Mouse (Mus musculus): ENCODE data around the gene Ggt5. TPM values are rescaled to one million over a fixed set of nuclear protein-coding genes. Genes with fewer than 3 reads are reported as not detected.

Gene Ggt5
- polyA plus RNA-seq, 1 experiment, result 4.5 TPM

DNA sequence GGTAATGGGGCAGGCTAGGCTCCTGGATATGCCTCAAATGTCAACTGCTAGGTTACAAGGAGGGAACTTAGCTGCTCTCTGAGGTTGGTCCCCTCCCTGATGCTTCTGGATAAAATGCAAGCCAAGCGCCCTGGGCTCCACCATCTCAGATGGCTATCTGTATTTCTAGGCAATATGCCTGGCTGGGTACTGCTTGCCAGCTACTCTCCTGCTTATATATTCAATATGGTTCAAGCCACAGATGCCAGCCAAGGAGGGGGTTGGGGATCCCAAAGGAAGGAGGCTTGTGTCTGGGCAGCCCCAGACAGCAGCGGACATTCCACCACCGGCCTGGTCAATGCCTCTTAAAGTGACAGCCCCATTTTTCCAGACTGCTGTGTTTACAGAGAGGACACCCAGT is 30.6 kb upstream of the Ggt5 start:
- Histone ChIP-seq H3K4me3 (replicated peaks) (no peak overlapping the region), H3K4me1 (peaks cover 62% of the 10 kb centered on the region), H3K27me3 (replicated peaks) (peaks cover 90% of the 10 kb centered on the region), H3K9me3 (peaks cover 14% of the 10 kb centered on the region), H3K36me3 (replicated peaks; ENCODE audit: low read length) (no peaks in the 10 kb centered on the region)
- TF ChIP-seq FLI1 (IDR thresholded peaks at IDR 0.05; ENCODE audit: low read length) (no peak), GATA1 (IDR thresholded peaks at IDR 0.05; ENCODE audit: borderline replicate concordance, low read length) (no peak)

DNA sequence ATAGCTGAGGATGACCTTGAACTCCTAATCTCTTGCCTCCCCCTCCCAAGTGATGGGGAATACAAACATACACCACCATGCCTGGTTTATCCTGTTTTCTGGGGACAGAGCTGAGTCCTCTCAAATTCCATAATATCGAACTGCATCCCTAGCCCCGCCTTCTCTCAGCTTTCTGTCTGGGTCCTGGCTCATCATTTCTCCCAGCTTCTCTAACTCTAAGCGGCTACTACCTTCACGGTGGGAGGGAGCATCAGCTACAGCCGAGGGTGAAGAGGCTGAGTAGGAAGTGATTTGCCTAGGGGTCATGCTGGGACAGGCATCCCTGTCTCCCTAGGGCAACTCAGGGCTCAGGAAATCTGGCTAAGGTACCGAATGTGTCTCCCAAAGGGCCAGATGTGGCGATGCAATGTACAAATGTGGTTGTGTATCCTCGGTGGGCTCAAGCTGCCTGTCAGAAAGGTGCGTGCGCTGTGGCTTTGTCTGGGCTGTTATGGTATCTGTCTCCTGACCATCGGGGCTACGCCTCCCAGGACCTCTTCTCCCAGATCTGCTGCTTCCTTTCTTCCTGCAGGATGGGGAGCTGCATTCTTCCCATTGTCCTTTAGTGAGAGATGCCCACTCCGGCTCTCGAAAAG is 30.0 kb upstream of the Ggt5 start:
- Histone ChIP-seq H3K27me3 (replicated peaks) (peaks cover 91% of the 10 kb centered on the region), H3K36me3 (replicated peaks; ENCODE audit: low read length) (no peaks in the 10 kb centered on the region), H3K9me3 (peaks cover 14% of the 10 kb centered on the region), H3K4me3 (replicated peaks) (peak overlapping the region; percentile 5), H3K4me1 (peaks cover 62% of the 10 kb centered on the region)
- no peak for TF ChIP-seq GATA1 (IDR thresholded peaks at IDR 0.05; ENCODE audit: borderline replicate concordance, low read length)
- no peak for TF ChIP-seq FLI1 (IDR thresholded peaks at IDR 0.05; ENCODE audit: low read length)

DNA sequence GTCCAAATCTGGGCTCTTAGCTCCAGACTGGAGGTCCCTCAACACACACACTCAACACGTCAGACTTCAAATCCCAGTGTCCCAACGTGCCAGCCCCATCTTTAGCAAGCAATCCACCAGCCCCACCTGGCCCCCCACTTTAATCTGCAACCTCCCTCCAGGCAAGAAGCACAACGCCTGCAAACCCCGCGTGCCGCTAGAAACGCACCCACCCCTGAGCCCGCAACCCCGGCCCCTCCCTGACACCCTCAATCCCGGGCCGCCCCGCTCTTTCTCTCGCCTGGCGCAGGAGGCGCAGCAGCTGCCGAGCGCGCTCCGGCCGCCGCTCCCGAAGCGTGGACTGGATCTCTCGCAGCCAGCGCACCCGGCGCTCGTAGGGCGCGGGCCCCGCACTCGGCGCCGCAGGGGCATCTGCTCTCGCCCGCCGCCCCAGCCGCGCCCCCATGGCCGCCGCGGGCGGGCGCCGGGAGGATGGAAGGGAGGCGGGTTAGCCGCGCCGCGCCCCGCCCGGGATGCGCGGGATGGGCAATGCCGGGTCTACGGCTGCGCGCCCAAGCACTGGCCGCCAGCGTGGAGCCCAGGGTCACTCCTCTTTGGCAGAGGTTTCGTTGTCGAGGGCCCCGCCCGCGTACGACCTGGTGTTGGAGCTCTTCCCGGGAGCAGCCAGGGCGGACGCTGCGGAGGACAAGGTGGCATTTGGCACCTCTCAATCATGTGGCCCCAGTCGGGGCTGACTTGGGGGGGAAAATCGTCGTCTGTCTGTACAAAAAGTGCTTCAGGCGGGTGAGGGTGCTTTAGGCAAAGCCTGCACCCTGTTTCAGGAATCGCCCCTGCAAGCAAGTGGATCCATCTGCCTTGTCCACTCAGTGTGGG is 29.2 kb upstream of the Ggt5 start, which contains the start of gene Lrrc75b:
Gene Lrrc75b, minus strand, starts transcription at position 655 of the 873 bp plus-strand sequence.
- peaks cover 98% of the 10 kb centered on the region for H3K27me3 ChIP-seq (replicated peaks)
- H3K4me3 ChIP-seq (replicated peaks), result peak within 1 kb of the TSS; percentile 87
- peaks cover 65% of the 10 kb centered on the region for H3K4me1 ChIP-seq
- no peaks in the 10 kb centered on the region for H3K36me3 ChIP-seq (replicated peaks; ENCODE audit: low read length)
- H3K9me3 ChIP-seq, result peaks cover 14% of the 10 kb centered on the region
- TF ChIP-seq FLI1 (IDR thresholded peaks at IDR 0.05; ENCODE audit: low read length), result no peak
- no peak for TF ChIP-seq GATA1 (IDR thresholded peaks at IDR 0.05; ENCODE audit: borderline replicate concordance, low read length)

DNA sequence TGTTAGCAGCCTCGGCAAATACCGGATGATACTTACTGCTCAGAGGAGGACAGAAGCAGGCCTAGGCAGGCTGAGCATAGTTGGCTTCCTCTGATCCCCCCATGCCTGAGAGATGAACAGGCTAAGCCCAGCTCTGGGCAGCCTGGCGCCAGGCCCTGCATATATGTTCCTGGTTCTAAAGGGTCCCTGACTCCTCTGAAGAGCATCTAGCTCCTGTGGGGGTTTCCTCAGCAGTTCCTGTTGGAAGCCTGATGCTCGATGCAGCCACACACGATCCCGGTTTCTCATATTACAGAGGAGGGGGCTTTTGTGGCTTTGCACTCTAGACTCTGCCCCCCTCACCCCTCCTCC is 28.6 kb upstream of the Ggt5 start:
- peak overlapping the region; percentile 87 for H3K4me3 ChIP-seq (replicated peaks)
- H3K36me3 ChIP-seq (replicated peaks; ENCODE audit: low read length), result no peaks in the 10 kb centered on the region
- H3K4me1 ChIP-seq, result peaks cover 65% of the 10 kb centered on the region
- H3K9me3 ChIP-seq, result peaks cover 14% of the 10 kb centered on the region
- no peak for TF ChIP-seq FLI1 (IDR thresholded peaks at IDR 0.05; ENCODE audit: low read length)
- H3K27me3 ChIP-seq (replicated peaks), result peaks cover 98% of the 10 kb centered on the region

DNA sequence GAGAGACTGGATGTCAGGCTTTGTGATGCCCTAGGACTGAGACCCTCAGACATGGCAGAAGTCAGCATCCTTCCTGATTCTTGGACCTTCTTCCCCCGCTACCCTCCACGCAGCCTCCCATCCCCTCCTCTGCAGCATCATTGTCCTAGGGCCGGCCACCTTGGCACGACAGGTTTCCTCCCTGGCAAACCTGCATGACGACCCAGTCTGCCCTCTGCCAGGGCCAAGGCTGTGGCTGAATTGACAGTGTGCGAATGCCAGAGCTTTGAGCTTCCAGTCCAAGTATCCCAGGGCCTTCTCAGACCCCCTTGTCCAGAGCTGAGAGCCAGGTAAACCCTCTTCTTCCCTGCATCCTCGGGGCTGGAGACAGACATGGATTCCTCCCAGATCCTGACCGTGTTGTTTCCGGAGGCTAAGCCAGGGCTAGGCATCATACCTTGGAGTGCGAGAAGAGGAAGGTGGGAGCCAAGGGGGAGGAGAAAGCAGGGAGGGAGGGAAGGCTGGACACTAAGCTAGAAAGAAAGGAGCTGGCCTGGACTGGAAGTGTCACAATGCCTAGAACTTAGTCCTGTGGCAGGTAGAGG is 28.0 kb upstream of the Ggt5 start, which contains the start of gene Ggt1:
Gene Ggt1, plus strand, starts transcription at position 534 of the 584 bp plus-strand sequence.
- Histone ChIP-seq H3K9me3 (peaks cover 14% of the 10 kb centered on the region), H3K36me3 (replicated peaks; ENCODE audit: low read length) (no peaks in the 10 kb centered on the region), H3K4me3 (replicated peaks) (peak within 1 kb of the TSS; percentile 87), H3K4me1 (peaks cover 66% of the 10 kb centered on the region), H3K27me3 (replicated peaks) (peaks cover 92% of the 10 kb centered on the region)
- no peak for TF ChIP-seq FLI1 (IDR thresholded peaks at IDR 0.05; ENCODE audit: low read length)
- TF ChIP-seq GATA1 (IDR thresholded peaks at IDR 0.05; ENCODE audit: borderline replicate concordance, low read length), result no peak

DNA sequence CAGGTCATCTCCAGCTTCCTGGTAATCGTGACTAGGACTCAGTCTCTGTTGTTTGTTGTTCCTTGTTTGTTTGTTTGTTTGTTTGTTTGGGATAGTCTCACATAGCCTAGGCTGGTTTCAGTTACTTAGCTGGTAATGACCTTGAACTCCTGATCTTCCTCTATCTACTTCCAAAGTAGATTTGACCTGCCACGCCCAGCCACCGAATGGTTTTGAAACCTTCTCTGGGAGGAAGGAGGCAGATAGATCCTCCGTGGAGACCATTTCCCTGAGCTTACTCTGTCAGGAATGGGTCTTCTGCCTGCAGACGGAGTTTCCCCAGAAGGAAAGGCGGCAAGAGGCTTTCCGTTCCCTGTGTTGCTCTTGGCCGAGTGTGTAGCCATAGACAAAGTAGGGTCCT is 26.5 kb upstream of the Ggt5 start:
- Histone ChIP-seq H3K36me3 (replicated peaks; ENCODE audit: low read length) (no peaks in the 10 kb centered on the region), H3K9me3 (peaks cover 14% of the 10 kb centered on the region), H3K4me3 (replicated peaks) (no peak overlapping the region), H3K27me3 (replicated peaks) (peaks cover 78% of the 10 kb centered on the region), H3K4me1 (peaks cover 78% of the 10 kb centered on the region)
- no peak for TF ChIP-seq FLI1 (IDR thresholded peaks at IDR 0.05; ENCODE audit: low read length)
- TF ChIP-seq GATA1 (IDR thresholded peaks at IDR 0.05; ENCODE audit: borderline replicate concordance, low read length), result no peak

- no peak overlapping the region for H3K4me3 ChIP-seq (replicated peaks)
- H3K9me3 ChIP-seq, result peaks cover 14% of the 10 kb centered on the region
- peaks cover 63% of the 10 kb centered on the region for H3K27me3 ChIP-seq (replicated peaks)
- H3K36me3 ChIP-seq (replicated peaks; ENCODE audit: low read length), result no peaks in the 10 kb centered on the region
- peaks cover 83% of the 10 kb centered on the region for H3K4me1 ChIP-seq
- TF ChIP-seq FLI1 (IDR thresholded peaks at IDR 0.05; ENCODE audit: low read length), result no peak
- TF ChIP-seq GATA1 (IDR thresholded peaks at IDR 0.05; ENCODE audit: borderline replicate concordance, low read length), result no peak
Observed at GRCm38 (mm10) chr10:75564687-75565265, 24.4 kb upstream of the Ggt5 start.

- TF ChIP-seq GATA1 (IDR thresholded peaks at IDR 0.05; ENCODE audit: borderline replicate concordance, low read length) (no peak; the same call in 2 of the 3 replicates), FLI1 (IDR thresholded peaks at IDR 0.05; ENCODE audit: low read length) (no peak)
- peaks cover 83% of the 10 kb centered on the region for H3K4me1 ChIP-seq
- H3K9me3 ChIP-seq, result peaks cover 14% of the 10 kb centered on the region
- no peaks in the 10 kb centered on the region for H3K36me3 ChIP-seq (replicated peaks; ENCODE audit: low read length)
- H3K4me3 ChIP-seq (replicated peaks), result peak overlapping the region; percentile 76
- H3K27me3 ChIP-seq (replicated peaks), result peaks cover 62% of the 10 kb centered on the region
Observed at GRCm38 (mm10) chr10:75565436-75565835, 23.7 kb upstream of the Ggt5 start.

DNA sequence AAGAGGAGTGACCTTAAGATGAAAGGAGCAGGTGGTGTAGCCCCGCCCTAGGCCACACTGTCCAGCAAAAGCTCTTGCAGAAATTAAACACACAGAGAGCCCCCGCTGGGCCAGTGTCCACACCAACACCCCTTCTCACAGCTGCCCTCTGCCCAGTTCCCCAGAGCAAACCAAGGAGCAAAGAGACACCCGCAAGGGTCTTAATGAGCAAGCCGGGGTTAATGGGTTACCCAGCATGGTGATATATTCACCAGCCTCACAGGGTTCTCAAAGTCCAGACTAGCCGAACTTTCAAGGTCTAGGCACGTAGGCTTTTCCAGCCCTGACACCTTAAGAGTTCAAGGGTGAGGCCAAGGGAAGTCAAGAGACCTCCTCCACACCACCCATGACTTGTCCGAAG is 23.2 kb upstream of the Ggt5 start:
- peaks cover 14% of the 10 kb centered on the region for H3K9me3 ChIP-seq
- H3K36me3 ChIP-seq (replicated peaks; ENCODE audit: low read length), result no peaks in the 10 kb centered on the region
- H3K4me1 ChIP-seq, result peaks cover 83% of the 10 kb centered on the region
- H3K27me3 ChIP-seq (replicated peaks), result peaks cover 62% of the 10 kb centered on the region
- TF ChIP-seq FLI1 (IDR thresholded peaks at IDR 0.05; ENCODE audit: low read length) (no peak), GATA1 (IDR thresholded peaks at IDR 0.05; ENCODE audit: borderline replicate concordance, low read length) (no peak)
- peak overlapping the region; percentile 76 for H3K4me3 ChIP-seq (replicated peaks)
